Mouse (Mus musculus) pancreas, adult 10 weeks (tissue): Measurements from ENCODE around the gene Nup160. TPM values are rescaled to one million over a fixed set of nuclear protein-coding genes. Genes with fewer than 3 reads are reported as not detected.

Experiments used
- polyA plus RNA-seq: library from polyadenylated mRNA; stranded (reverse); fragments of 350-450 nt; fragmentation: Illumina TruSeq; extraction: RNeasy Lipid Tissue Mini Kit (QIAGEN cat#74804); gene quantifications from one replicate; pipeline ENCODE4 v1.2.3, GENCODE M21; 2015; ENCODE audit warnings: low read depth, low replicate concordance; ENCODE audit not compliant: insufficient read depth

Nup160 gene
- polyA plus RNA-seq: 7.0 TPM

DNA sequence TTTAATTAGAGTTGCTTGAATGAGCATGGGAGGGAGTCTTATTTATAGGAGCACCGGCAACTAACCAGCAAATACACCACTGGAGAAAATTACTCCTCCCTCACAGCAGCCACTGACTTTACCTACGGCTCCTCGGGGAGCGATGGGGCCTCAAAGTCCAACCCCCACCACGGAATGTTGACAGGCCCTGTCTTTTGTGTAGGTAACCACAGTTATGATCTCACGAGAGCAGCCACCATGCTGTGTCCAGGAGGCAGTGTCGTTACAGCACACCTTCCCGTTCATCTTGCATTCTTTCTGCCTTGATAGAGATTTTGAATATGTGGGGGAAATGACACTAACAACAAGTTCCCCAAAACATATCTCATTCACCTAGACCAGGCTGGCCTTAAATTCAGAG is at the start of gene Nup160:
TSS of gene Nup160 (plus strand) at position 209 of the 400 bp plus-strand sequence.

DNA sequence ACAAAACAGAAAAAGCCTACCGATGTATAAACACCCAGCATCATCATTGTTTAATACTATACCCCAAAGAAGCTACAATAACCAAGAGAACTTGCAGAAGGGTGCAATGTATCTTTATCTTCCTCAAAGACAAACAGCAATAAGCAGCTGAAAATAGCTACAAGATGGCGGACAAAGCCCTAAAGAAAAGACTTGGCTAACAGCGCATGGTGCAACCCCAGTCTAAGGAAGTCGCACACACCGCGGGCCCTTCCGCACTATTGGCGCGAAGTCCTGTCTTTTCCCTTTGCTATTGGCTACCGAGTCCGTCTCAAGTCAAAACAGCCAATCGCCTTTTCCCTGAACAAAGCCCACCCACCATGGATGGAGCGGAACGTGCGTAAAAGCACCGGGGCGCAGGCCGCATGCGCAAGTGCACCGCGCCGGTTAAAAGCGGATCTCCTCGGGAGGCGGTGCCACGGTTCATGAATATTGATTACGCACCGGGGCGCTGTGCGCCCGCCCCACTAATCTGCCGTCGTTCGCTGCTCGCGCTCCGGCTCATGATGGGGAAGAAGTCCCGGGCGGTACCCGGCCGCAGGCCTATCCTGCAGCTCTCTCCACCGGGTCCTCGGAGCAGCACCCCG is 68.2 kb downstream of the Nup160 start, which contains the start of gene Fnbp4:
TSS of gene Fnbp4 (plus strand) at position 318 of the 626 bp plus-strand sequence.

GRCm38 (mm10) chr2:90782458-90782857 is 105.4 kb downstream of the Nup160 start, which contains the start of gene Agbl2:
Gene Agbl2 (plus strand): TSS chr2:90782727.

Other genes starting within 250 kb of the Nup160 start
- gene Ptprj, start 96.6 kb upstream of the Nup160 start, polyA plus RNA-seq: 7.7 TPM
- gene Fnbp4, start 68.2 kb downstream of the Nup160 start, polyA plus RNA-seq: 17.3 TPM
- 0.30 TPM for gene Agbl2, start 105.5 kb downstream of the Nup160 start, polyA plus RNA-seq
- 23.2 TPM for gene Mtch2, start 169.9 kb downstream of the Nup160 start, polyA plus RNA-seq
- 0.66 TPM for gene C1qtnf4, start 208.6 kb downstream of the Nup160 start, polyA plus RNA-seq
- 2.6 TPM for gene Kbtbd4, start 227.5 kb downstream of the Nup160 start, polyA plus RNA-seq
- gene Ndufs3, start 227.6 kb downstream of the Nup160 start, polyA plus RNA-seq: 43.7 TPM